Mouse (Mus musculus): ENCODE data around the gene Rassf7. TPM values are rescaled to one million over a fixed set of nuclear protein-coding genes. Genes with fewer than 3 reads are reported as not detected.

The Rassf7 gene
- total RNA-seq (2021) (1 to 10 TPM; 2.0 to 6.0 TPM), polyA plus RNA-seq (2012; rRNA removed) (14.1 and 18.1 TPM in 2 replicates)
- long read RNA-seq, partial matches to known transcripts, result 1 of 5 reads
- long read RNA-seq, other reads (novel, unspliced or antisense), result 0 of 5 reads

DNA sequence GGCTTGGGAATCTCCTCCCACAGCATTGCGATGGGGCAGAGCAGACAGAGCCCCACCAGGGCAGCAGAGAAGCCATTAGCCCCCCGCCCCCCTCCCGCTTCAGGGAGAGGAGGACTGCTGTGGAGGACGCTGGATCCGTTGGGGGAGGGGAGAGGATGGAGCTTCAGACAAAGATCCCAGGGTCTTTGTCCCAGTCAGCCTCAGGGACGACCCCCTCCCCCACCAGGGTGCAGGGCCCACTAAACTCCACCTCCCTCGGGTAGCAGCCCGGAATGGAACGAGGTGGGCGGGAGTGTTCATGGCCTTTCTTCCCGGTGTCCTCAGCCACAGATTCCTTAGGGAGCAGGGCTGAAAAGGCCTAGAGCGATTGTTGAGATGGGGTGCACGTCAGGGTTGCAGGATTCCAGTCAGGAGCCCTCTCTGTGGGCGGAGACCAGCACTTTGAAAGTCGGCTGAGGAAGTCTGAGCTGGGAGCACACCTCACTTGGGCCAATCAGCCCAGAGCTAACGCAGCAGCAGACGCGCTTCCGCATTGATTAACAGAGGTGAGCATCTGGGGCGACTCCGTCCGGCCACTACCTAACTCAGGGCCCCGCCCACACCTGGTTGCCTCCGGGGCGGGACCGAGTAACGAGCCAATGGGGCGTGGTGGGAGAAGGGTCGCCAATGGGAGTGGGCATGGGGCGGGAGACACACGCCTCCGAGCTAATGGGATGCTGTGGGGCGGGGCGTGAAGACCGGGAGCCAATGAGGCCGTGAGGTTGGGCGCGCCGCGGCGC, at the start of gene Rassf7:
Gene Rassf7 (plus strand): TSS at position 760 of the 779 bp plus-strand sequence.
- peak; percentile 95 for DNase-seq

DNA sequence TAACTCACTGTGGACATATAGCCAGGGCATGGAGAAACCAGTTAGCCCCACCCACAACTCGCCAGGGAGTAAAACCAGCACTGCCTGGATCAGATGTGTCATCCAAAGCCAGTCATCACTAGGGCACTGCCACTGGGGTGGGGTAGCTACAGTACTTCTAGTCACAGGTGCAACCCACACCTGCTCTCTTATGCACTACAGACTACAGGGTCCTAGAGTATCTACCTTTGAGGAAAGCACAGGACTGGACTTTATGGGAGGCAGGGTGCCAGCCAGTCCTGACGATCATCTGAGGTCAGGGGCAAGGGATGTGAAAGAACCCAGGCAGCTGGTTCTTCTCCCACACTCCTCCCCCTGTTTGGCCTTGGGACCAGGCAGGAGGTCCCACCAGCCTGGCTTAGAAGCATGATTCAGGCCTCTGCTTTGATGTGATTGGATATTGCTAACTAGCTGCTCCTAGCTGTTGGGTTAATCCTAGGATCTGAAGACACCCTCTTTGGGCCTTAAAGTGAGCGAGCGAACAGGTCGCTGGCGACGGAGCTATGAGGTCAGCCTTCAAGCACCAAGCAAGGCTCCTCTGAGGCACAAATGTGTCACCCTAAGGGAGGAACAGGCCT, 47.7 kb upstream of the Rassf7 start:
- peak; percentile 89 for DNase-seq

DNA sequence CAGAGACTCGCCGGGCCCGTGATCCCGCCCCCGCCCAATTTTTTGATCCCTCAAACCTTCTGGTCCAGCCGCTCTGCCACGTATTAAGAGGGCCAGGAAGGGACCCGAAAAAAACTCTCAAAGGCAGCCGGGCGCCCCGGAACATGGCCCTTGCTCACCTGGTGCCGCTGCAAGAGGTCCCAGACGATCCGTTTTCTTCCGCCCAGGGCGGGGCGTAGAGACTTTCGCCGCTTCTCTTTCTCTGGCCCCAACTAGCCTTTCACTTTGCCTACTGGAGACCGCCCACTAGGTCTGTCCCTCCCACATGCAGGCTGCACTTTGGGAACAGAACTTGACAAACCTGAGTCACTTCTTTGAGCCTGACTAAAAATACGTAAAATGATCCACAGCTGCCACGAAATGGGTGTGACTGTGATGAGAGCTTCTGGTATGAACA, 47.1 kb upstream of the Rassf7 start:
- peak; percentile 92 for DNase-seq

DNA sequence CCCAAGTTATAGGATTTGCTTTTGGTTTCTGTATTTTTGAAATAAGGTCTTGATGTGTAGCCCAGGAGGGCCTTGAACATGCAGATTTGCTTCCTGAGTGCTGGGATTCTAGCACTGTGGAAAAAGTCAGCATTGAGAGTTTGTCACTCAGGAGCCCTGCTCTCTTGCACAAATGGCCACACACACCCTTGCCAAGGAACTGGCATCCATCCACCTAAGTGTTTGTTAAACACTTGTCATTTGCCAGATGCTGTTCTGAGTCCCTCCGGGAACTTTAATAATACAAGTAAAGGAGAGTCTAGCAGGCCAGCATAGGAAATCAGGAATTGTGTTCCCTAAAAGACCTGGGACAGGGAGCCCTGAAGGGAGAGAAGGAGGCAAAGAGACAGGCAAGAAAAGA, 46.4 kb upstream of the Rassf7 start:
- no peak for DNase-seq

DNA sequence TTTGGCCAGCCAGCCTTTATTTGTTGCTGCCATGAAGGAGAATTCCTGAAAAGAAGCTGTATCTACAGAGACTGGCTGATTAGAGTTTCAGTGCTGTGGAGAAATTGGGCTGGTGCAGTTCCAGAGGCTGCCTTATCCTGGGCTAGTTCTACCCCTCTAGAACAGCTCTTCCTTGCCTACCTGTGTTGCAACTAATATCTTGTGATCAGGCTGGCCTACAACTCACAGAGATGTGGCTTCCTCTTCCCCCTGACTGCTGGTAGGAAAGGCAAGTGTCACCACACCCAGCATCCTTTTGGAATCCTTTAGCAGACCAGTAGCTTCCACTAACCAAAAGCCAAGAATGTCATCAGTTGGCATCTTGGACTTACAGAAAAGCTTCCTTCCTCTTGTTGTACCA, 45.8 kb upstream of the Rassf7 start:
- no peak for DNase-seq

DNA sequence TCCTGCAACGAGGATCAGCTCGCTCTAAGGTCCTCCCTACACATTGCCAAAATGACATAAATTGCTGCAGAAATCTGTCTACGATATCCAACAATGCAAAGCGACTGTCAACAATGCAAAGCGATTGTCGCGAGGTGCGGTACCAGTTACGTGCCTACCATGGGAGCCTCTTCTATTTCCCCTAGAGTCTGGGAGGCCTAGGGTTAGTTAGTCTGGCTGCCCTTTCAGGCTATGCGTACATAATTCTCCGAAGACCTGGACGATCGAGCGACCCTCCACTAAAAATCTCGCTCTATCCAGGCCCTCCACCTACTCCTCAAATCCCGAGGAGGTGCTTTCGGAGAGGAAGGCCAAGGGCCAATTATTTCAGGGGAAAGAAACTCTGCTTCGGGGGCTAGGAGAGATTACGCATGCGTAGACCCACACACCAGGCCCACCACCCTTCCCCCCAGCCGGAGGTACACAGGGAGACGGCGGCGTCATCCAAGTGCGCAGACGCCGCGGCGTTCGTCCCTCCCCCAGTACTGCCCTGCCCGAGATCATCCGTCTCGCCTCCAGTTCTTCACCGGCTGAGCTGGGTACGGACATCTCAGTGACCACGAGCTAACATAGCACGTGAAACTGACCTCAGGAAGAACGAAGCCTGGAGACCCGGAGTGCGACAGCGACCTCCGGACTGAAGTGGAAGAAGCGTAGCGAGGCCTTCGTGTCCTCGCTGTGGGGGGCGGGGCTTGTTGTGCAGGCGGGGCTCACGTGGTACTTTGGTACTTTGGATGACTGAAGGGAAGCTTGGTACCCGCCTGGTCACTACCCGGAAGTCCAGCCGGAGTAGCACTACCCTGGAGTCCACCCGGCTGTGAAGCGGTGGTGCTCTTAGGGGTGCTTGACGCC, 43.3 kb upstream of the Rassf7 start, which contains the start of gene Rnh1:
Gene Rnh1 (minus strand): TSS at position 742 of the 891 bp plus-strand sequence.
- DNase-seq, result peak; percentile 94

DNA sequence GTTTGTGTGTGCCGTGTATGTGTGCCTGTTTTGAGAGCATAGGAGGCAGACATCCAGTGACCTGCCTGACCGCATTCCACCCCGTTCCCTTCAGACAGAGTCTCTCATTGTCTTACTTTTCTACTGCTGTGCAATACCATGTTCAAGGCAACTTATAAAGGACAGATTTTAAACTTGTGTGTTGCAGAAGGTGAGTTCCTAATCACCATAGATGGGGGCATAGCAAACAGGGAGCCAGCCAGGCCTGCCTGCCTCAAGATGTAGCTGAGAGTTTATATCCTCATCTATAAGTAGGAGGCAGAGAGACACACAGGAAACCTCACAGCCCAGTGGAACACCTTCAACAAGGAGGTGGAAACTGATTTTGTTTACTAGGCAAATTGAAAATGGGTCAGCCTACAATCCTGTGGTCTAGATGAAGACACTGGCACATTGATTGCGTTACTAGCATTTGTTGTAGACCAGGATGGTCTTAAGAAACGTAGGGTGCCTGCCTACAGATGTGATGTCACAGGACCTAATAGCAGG, 42.3 kb upstream of the Rassf7 start:
- DNase-seq, result no peak

DNA sequence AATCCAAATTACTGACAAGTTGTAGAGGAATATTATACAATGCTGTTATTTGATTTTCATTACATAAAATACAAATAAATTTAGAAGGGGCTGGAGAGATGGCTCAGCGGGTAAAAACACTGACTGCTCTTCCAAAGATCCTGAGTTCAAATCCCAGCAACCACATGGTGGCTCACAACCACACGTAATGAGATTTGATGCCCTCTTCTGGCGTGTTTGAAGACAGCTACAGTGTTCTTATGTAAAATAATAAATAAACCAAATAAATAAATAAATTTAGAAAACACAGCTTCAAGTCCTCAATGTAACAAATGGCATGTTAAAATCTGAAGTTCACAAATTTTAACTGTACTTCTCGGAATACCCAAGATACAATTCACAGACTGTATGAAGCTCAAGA, 40.6 kb upstream of the Rassf7 start:
- DNase-seq, result no peak

DNA sequence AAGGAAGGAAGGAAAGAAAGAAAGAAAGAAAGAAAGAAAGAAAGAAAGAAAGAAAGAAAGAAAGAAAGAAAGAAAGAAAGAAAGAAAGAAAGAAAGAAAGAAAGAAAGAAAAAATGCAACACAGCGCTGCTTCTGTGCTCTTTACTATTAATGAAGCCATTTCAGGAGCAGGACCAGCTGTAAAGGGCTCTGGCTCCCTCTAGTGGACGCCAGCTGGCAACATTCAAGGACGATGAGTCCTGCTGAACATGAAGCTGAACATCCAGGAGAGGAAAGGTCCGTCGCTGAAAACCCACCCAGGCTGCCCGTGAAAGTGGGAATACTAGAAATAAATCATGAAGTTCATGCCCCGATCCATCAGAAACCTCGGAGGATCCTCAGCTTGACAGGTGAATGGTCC, 39.5 kb upstream of the Rassf7 start:
- peak; percentile 85 for DNase-seq

DNA sequence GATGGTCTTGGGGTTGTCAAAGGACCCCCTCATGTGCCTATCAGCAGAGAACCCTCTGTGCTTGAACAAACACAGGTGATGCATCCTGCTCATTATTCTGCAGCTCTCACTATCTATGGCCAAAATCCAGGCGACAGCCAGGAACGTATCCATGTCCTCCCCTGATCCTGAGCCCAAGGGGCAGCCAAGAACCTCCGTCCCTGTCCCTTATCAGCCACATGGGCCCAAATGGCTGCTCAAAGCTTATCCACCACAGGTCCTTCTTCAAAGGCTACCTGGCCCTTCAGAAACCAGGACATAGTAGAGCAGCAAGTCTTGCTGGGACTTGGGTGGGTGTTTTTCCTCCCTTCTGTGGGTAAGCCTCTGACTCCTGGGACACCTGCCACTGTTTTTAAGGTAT, 27.5 kb upstream of the Rassf7 start:
- DNase-seq, result no peak

DNA sequence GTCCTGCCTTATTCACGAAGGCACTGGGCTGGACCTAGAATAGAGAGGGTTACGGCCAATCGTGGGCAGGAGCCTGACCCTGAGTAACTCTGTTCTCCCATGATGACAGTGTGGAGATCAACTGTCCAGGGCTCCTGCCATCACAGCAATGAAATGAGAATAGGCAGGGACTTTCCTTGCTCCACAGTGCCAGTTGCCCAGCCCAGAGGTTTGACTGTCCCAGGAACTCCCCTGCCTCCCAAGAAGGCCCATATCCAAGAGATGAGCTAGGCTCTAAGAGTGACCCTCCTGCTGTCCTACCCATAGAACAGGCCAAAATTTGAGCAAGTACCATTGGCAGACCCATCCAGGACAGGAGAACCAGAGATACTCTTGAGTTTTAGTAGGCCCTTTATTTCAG, 26.9 kb upstream of the Rassf7 start:
- no peak for DNase-seq

DNA sequence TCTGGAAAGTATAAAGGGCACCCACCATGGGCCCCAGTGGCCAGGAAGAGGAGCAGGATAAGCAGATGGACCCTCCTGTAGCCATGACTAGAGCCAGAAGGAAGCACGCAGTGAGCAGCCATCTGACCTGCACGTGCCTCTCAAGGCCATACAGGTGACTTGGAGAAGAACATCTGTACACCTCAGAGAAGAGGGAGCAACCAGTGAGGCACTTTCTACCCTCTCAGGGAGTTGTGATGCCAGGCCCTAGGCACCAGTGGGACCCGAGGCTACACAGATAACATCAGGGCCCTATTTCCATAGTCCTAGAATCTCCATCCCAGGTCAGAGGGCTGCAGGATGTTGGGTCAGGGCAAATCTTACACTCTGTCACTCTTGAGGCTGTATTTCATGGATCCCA, 25.4 kb upstream of the Rassf7 start:
- no peak for DNase-seq

DNA sequence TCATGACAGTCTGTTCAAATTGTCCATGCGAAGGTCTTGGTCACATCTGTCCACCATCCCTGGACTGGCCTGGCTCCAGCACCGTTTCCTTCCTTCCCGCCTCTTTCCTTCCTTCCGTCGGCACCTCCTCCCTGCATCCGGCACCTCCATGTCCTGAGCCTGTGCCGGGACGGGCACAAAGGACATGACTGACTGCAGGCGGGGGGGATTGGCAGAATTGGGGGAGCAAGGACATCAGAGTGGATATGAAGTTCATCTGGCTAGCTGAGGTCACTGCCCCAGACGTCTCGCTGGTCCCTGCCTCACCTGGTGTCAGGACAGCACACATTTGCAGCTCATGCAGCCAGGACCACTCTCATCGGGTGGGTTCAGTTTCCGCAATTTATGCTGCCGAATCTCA, 24.6 kb upstream of the Rassf7 start:
- peak; percentile 38 for DNase-seq

DNA sequence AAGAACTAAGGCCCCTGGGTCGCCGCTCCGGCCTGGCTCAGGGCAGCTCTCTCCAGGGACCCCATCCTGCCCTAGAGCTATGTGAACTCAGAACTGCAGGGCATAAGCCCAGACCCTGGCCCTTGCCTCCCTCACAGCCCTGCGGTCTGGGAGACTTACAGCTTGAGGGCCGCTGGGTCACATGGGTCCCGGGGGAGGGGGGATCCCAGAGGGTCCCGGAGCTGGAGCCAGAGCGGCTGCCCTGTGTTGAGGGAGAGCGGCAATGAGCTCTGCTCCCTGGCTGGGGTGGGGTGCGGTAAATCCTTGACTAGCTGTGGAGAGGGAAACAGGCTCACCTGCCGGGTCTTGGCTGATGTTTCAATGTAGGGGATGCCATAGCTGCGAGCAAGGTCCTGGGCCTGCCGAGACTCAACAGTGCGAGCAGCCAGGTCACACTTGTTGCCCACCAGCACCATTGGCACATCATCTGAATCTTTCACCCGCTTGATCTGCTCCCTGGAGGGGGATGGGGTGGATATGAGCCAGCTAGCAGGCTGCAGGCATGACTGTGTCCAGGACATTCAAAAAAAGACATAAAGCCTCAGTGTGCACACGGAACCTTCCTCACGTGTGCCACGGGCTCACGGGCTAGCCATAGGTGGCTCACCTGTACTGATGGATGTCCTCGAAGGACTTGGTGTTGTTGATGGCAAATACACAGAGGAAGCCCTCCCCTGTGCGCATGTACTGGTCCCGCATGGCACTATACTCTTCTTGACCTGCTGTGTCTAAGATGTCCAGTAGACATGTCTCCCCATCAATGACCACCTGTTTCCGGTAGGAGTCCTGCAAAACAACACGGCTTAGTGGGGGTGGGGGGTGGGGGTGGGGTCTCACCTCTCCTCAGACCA, 23.6 kb upstream of the Rassf7 start:
- no peak for DNase-seq

DNA sequence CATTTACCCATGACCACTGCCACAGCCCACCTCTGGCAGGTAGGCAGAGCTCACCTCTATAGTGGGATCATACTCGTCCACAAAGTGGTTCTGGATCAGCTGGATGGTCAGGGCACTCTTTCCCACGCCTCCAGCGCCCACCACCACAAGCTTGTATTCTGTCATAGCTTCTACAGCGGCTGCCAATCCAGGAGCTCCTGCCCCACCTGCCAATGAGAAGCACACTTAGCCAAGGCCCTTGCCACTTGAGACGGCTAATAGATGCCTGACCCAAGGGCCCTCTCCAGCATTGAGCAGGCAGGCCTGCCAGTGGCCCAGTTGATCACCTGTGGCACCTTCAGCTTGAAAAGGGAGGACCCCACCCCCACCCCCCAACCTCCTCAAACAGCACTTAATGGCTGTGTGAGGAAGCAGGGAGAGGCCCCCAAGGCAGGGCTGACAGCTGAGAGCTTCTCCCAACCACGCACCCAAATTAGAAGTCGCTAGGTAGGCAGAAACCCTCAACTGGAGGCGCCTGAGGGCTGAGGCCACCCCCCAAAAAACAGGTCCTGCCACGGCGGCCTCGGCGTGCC, 22.8 kb upstream of the Rassf7 start:
- DNase-seq, result no peak

DNA sequence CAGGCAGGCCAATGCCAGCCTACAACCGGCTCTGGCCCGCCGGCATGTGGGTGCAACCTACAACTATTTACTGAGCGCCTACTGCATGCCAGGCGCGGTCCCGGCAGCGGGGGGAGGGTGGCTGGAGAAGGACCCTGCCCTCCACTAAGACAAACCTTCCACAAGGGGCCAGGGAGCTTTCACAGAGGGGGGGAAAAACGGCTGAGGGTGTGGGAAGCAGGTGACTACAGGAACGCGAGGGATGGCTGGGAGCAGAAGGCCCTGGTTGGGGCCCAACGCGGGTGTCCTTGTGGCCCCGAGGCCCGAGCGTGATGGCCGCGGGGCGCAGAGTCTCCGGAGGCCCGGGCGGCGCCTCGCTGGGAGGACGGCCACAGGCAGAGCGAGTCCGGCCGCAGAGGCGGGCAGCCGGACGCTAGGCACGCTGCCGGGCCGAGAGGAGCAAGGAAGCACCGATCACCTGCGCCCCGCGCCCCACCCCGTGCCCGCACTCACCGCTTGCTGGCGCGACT, 22.3 kb upstream of the Rassf7 start:
- no peak for DNase-seq

DNA sequence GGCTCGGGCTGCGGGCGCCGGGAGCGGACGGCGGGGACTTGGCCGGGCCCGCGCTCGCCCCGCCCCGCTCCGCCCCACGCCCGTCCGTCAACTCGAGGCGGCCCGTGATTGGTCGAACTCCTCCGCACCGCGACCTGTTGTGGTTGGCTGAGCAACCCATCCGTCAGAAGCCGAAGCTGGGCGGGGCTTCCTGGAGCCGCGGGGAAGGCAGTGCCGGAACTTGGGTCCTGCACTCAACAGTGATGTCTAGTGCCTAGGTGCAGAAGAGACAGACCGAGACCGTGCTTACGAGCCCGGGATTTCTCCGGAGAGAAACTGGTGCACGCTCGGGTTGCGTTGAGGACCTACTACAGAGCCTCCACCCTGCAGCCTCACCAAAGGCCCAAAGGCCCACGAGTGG, 21.7 kb upstream of the Rassf7 start, which contains the start of the genes Hras and Lrrc56:
Gene Hras (minus strand): TSS at position 58 of the 400 bp plus-strand sequence.
Gene Lrrc56 (plus strand): TSS at position 210 of the 400 bp plus-strand sequence.
- DNase-seq, result peak; percentile 99

DNA sequence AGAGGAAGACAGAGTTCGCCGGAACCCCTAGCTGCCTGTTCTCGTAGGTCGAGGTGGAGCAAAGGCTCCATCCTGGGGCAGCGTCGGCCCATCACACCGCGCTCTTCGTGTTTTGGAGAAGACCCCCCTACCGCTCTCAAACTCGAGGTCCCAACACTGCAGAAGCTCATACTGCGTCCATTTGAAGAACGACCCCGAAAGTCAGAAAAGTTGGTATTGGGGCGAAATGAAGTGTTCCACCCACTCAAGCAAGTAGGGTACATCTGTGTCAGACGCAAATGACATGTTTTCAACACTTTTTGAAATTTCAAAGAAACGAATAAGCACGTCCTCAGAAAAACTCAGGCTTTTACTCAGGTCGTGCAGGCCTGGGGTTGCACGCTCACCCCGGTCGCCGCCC, 21.3 kb upstream of the Rassf7 start:
- no peak for DNase-seq

DNA sequence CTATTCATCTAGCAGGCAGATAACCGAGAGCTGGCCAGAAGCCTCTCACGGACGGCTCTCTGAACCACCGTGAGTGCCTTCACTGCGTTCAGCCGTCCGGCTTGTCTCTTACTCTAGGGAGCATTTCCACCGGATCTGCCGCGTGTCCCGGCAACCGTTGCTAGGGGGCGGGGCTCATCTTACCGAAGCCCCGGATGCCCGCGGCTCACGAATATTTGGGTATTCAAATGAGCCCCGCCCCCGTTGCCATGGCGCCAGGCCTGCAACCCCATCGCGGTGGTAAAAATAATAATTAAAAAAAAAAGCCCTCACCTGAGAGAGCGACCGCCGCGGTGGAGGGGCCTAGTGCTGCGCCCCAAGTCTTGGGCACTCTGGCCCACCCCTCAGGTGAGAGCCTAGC, 20.8 kb upstream of the Rassf7 start:
- DNase-seq, result peak; percentile 92

DNA sequence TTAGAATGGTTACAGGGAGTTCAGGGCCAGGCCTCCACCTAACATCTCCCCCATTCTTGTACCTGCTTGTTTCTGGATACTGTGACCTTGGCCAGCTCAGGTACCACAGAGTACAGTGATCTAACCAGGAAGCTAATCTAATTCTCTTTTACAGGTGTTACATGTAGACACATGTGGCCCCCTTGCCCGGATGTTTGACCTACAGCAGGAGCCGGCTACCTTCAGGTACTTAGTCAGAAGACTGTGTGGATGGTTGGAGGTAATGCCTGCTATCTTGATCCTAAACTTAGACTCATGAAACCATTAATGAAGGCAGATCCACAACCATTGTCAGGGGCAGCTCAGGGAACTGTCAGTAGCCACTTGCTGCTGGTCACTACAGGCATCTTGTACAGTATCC, 19.9 kb upstream of the Rassf7 start:
- DNase-seq, result no peak

Data from adrenal gland, adult 2 months (tissue).